Mouse (Mus musculus) layer of hippocampus, postnatal 36 days (tissue): ENCODE measurements around the gene Ino80b. TPM values are rescaled to one million over a fixed set of nuclear protein-coding genes. Genes with fewer than 3 reads are reported as not detected.
A peak's percentile ranks its signal among the peaks of the same experiment; 100 is the strongest.

Experiments used
- DNase-seq, 2 experiments: peaks; one replicate each; pipeline ENCODE4 v3.0.0; 2022
- total RNA-seq, 2 experiments: library from RNA; stranded (reverse); gene quantifications; 2 replicates each; pipeline ENCODE4 v1.2.3; 2021

Gene Ino80b
- total RNA-seq, 2 experiments from 2014 or later: 21.2 to 23.5 TPM

DNA sequence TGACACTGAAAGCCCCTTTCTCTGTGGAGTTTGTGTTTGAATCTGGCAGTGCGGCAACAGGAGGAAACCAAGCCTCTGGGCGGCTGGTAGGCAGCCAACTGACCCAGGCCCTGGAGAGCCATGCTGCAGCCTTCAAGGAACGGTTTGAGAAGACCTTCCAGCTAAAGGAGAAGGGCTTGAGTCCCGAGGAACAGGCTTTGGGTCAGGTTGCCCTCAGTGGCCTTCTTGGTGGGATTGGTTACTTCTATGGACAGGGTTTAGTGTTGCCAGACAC, 8.1 kb downstream of the Ino80b start:
- peak in 1 of 2 experiments; percentile 3 for DNase-seq

DNA sequence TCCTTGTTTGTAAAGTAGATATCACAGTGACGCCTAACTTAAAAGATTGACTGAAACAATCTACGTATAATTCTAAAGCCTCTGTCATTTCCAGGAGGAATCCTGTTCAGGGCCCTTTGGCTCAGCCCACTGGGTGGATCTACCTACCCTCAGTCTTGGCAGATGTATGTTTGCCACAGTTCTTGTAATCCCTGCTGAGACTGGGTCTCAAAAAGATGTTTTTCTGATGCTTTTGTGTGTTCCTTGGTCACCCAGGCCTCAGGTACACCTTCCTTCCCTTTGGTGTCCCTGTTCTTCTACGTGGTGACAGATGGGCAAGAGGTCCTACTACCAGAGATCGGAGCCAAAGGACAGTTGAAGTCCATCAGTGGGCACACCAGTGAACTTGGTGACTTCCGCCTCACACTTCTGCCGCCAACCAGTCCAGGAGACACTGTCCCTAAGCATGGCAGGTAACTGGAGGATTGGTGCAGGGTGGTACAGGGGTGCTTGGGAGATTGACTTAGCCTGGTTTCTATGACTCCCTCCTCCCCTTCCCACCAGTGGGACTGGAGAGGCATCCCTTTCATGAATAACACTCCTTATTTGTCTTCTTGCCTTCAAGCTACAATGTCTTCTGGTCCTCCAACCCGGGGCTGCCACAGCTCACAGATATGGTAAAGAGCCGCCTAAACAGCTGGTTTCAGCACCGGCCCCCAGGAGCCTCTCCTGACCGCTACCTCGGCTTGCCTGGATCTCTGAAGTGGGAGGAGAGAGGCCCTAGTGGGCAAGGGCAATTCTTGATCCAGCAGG, 8.7 kb downstream of the Ino80b start:
- DNase-seq: peak in 1 of 2 experiments; percentile 4

DNA sequence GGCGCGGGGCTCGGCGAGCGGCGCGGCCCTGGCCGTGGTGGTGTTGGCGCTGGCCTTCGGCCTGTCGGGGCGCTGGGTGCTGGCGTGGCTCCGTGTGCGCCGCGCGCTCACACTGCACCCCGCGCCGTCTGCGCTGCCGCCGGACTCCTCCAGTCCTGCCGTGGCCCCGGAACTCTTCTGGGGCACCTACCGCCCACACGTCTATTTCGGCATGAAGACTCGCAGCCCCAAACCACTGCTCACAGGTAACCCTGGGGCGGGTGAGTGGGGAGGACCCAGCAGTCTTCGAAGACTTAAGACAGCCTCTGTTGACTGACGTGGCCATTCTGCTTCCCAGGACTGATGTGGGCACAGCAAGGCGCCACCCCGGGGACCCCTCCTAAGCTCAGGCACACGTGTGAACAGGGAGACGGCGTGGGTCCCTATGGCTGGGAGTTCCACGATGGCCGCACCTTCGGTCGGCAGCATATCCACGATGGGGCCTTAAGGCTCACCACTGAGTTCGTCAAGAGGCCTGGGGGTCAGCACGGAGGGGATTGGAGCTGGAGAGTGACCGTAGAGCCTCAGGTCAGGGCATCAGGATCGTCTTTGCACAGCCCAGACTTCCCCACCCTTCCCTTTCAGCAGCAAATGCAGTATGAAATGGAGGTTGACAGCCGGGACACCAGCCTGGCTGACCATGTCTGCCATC, 9.4 kb downstream of the Ino80b start:
- DNase-seq: peak; percentile 19 to 20

DNA sequence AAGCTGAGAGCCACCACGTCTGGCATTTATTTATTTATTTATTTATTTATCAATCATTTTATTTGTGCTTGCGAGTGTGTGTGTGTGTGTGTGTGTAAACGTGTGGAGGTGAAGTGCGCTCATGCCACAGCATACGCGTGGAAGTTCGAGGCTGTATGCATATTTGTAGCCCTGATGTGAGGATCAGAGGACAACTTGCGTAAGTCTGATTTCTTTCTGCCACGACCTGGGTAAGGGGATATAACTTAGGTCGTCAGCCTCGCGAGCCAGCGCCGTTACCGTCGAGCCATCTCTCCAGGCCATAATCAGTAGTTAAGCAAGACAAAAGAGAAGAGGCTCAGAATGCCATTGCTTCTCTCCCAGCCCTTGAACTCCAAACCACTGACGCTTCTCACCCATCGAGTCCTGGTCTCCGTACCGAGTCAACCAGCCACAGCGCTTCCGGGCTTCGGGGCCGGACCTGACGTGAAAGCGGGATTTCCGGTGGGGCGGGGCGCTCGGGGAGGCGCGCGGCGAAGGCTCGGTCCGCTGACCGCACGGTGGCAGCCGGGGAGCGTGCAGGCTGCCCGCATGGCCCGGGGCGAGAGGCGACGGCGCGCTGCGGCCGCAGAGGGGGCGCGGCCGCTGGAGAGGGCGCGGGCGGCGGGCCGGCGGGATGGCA, 10.1 kb downstream of the Ino80b start, which contains the start of gene Mogs:
Gene Mogs, plus strand, starts transcription at position 486 of the 661 bp plus-strand sequence.
- peak; percentile 91 for DNase-seq

DNA sequence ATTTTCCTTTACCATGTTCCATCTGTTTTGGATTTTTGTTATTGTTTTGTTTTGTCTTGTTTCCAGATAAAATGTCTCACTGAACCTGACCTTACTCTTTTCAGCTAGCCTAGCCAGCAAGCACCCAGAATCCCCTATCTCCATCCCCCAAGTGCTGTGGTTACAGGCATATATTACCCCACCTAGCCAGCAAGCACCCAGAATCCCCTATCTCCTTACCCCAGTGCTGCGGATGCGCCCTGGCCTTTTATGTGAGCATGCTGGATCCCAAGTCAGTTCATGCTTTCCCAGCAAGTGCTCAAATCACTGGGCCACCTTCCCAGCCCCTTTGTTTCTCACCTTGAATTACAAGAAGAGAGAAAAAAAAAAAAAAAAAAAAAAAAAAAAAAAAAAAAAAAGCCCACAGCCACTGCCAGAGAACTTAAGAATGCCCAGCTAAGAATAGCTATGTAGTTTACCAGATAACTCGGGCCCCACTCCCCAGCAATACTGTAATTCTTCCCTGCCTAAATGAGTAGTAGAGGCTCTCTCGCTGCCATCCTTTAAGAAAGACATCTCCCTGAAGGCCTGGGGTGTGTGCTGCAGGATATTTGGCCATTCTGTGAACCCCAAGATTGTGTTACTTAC, 13.6 kb downstream of the Ino80b start:
- DNase-seq: no peak

DNA sequence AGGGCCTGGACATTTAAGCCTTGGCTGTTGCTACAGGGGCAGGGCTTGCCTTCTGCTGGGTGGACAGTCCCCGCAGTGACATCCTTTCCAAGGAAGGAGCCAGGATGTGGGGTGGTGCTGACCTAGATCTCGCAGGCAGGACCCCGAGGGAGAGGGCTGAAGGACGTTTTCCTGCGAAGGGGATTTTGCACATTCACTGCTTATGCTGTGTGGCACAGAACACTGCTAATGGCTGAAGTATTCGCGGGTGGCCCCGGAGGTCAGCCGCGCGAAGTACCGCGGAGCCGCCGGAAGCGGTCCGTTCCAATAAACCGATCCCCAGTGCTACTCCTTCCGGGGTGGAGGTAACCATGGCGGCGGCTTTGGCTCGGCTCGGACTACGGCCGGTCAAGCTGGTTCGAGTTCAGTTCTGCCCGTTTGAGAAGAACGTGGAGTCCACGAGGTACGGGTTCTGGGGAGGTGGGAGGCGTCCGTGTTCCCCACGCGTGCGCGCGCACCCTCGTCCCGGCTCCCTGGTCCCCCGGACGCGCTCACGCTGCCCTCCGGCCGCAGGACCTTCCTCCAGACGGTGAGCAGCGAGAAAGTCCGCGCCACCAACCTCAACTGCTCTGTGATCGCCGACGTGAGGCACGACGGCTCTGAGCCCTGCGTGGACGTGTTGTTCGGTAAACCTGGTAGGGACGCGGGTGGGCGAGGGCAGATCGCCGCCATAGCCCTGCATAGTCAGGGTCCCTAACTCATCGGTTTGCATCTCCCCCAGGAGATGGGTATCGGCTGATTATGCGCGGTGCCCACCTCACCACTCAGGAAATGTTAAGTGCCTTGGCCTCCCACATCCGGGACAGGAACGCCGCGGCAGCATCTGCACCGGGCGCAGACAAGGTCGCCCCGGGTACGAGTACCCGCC, 16.2 kb downstream of the Ino80b start, which contains the start of gene Mrpl53:
Gene Mrpl53, plus strand, starts transcription at position 279 of the 907 bp plus-strand sequence.
- peak; percentile 81 to 83 for DNase-seq

DNA sequence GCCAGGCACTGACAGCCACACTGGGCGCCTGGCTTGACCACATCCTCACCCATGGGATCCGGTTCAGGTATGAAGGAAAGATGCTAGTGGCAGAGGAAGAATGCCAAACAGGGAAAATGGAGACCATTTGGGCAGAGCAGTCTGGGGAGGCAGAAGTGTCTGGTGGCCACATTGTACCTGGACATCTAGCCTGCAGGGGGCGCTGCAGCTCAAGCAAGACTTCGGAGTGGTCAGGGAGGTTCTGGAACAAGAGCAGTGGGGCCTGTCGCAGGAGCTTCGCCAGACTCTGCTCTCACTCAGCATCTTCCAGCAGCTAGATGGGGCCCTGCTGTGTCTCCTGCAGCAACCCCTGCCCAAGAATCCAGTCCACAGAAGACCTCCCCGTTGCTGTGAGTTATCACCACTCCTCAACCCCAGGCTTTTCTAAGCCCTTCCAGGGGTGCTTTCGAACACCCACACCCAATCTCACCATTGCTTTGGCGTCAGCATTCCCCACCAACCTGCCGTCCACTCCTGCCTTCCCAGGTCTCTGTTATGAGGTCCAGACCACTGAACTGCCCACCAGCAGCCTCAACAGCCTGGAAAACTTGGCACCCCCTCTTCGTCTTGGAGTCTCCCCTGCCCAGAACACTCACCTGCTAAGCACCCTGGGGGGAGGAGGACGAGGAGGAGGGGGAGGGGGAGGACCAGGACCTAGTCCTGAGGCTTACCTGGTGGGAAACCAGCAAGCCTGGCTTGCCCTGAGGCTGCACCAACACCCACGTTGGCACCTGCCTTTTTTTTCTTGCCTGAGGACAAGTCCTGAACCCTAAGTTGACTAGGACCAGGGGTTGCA, 17.4 kb downstream of the Ino80b start:
- DNase-seq: peak; percentile 40 to 55

DNA sequence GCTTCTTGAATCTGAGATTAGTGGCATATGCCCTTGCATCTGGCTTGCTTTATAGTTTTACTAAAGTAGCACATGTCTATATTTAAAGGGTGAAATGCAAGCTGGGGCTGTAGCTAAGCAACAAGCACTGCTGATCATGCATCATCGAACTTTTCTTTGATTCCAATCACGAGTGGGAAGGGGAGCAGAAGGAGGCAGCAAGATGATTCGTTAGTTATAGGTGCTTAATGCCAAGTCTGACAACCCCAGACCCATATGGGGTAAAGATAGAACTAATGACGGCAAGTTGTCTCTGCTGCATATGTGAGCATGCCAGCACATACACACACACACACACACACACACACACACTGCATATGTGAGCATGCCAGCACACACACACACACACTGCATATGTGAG, 21.1 kb downstream of the Ino80b start:
- peak; percentile 30 to 33 for DNase-seq

DNA sequence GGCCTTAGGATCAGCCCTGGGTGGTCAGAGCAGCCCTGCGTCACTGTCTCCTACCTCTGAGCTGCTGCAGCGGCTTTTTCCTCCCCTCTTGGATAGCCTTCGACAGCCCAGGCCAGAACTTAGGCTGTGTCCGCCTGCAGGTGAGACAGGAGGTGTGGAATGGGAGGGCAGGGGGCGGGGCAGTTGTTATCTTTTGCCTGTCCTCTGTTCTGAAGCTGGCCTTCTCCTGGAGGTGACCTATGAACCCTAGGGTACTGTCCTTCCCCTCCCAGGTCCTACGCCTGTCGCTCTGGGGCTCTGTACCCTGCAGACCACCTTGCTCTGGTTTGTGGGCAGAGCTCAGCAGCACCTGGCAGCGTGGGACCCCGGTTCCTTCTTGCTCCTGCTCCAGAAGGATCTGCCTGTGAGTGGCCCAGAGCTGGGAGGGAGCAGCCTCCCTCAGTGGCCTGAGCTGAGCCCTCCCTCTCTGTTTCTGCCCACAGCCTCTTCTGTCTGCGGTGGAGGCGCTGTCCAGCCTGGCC, 22.0 kb downstream of the Ino80b start:
- peak in 1 of 2 experiments; percentile 18 for DNase-seq

DNA sequence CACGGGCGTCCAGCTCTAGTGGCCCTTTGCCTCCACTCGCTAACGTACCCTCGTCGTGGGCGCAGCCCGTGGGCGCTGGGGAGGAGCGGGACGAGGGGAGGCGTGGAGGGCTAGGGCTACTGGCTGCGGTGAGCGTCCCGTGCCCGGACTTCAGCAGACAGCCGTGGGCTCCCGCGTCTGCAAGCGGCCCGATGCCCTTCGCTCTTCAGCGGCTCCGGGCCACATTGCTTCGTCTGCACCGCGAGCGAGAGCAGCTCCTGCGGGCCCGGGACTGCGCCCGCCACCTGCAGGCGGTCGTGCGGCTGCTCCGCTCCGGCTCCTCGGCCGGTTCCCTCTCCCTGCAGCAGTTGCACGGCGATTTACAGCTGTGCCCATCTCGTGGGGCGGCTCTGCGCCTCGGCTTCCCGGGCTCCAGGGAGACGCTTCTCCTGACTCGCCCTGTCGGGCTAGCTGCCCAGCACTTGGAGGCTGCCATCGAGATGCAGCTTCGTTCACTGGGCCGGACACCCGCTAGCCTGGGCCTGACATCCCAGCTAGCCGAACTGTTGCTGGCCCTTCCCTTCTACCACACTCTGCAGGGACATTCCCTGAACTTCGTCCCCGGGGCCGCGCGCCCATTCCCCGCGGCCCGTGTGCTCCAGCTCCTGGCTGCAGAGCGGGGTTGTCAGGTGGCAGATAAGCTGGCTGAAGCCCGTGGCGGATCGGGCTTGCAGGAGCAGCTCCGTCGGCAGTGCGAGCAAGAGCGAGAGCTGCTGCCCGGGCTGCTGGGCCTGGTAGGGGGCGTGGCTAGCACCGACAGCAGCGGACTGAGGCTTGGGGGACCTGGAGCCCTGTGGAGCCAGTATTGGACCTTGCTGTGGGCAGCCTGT, 23.3 kb downstream of the Ino80b start:
- DNase-seq: peak; percentile 54 to 67

DNA sequence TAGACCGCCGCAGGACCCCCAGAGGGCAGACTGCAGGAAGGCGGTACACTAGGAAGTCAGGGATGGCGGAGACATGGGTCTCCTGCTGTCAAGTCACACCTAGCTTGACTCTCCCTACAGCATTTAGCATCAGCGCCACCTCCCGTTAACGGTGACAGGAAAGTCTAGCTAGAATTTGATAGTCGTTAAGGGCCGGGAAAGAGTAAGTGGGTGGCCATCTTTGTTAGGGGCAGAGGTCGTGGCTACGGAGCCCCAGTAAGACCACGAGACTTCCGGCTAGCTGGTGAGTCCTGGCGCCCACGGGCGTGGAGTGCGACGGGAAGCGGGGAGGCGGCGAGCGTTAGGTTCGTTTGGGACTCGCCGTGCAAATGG, 23.9 kb downstream of the Ino80b start, which contains the start of the genes Ccdc142 and Gm42688:
Gene Ccdc142, plus strand, starts transcription at position 286 of the 372 bp plus-strand sequence.
Gene Gm42688, plus strand, starts transcription at position 302 of the 372 bp plus-strand sequence.
- peak; percentile 84 to 86 for DNase-seq

DNA sequence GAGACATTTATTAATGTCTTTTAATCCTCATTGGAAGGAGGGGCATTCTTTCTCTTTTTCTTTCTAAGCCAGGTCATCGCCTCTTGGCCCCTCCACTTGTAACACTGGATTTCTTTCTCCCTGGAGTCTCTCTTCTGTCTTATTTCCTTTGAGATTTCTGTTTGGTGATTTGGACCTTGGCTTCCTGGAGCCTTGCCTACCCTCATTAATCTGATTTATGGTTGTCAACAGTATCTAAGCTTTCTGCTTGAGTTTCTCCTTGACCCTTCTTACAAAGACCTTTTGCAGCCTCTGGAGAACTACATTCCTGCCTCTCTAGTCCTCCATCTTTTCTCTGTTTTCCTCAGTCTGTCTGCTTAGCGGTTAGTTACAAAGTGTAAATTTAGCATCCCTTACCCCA, 26.8 kb downstream of the Ino80b start:
- no peak for DNase-seq

DNA sequence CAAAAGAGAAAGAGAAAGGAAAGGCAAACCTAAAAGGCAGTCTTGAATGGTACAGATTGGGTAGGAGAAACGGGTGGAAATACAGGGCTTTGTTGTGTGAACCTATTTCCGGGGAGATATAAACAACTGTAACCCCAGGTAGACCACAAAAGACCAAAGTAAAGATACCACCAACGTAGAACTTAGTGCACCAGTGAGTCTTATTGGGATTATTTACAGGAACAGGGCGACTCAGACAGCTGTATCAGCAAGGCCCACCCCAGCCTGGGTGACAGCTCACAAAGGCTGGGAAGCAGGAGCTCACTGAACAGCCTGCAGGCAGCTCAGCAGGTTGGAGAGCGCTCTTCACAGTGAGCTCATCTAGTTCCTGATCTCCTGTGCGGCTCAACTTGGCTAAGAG, 29.3 kb downstream of the Ino80b start:
- no peak for DNase-seq

DNA sequence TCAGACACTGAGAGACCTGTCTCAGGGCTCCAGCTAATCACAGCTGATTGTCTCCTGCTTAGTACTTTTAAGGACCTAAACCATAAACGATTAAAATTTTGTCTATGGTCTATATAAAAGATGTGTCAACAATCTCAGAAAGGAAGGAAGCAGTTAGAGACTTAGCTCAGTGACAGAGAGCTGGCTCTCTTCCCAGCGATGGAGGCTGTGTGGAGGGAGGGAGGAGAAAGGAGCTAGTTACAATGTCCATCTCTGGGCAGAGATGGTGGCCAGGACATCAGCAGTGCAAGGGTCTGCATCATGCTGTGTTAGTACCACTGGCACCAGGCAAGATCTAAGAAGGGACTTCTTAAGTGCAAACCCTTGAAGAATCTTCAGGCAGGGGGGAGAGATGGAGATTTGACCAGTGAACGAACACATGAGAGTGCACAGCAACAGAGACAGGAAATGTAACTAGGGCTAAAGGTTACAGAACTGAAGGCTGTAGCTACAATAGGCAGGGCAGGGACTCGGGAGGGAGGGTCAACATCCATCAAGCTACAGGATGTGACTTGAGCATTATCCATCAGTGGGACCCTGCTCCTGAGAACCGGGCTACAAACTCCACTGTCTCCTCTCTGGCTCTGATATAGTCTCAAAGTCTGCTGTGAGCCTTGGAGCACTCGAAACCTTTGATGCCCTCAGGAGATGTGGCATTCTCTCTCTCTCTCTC, 32.7 kb downstream of the Ino80b start:
- no peak for DNase-seq

DNA sequence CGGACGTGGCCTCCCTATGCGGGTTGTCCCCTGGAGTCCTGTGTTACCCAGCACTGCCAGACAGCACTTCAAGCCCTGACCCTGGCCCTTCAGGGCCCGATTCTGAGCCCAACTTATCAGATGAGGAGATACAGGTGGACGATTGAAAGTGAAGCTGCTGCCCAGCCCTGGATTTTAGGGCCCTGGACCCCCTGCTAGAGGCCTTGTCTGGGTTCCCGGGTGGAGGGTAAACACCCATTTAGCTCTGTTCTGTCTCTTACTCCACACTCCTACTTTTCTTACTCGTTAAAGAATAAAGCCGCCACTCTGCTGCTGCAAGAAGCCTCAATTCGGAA, 37.3 kb downstream of the Ino80b start:
- no peak for DNase-seq

DNA sequence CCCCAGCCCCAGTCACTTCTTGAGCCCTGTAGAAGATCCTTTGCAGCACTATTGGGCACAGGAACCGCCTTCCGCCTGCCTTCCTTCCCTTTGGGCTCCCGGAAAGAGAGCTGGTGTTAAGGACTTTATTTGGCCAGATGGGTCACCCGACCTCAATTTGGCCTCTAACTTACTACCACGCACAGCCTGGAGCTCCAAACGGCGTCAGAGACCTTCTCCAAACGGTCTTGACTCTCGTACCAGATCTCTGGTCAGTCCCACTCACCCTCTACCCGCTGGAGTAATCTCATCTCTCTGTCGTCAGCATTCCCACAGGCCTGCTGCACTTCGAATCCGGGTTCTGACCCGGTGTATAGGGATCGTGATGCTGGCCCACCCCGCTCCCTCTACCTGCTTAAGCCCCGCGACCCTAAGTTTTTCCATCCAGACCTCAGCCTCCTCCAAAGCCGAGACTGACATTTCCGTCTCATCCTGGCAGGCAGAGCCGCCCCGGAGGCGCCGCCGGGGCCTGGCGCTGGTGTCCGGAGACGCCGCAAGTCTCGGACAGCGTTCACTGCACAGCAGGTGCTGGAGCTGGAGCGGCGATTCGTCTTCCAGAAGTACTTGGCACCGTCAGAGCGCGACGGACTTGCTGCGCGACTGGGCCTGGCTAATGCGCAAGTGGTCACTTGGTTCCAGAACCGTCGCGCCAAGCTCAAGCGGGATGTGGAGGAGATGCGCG, 37.9 kb downstream of the Ino80b start:
- no peak for DNase-seq

DNA sequence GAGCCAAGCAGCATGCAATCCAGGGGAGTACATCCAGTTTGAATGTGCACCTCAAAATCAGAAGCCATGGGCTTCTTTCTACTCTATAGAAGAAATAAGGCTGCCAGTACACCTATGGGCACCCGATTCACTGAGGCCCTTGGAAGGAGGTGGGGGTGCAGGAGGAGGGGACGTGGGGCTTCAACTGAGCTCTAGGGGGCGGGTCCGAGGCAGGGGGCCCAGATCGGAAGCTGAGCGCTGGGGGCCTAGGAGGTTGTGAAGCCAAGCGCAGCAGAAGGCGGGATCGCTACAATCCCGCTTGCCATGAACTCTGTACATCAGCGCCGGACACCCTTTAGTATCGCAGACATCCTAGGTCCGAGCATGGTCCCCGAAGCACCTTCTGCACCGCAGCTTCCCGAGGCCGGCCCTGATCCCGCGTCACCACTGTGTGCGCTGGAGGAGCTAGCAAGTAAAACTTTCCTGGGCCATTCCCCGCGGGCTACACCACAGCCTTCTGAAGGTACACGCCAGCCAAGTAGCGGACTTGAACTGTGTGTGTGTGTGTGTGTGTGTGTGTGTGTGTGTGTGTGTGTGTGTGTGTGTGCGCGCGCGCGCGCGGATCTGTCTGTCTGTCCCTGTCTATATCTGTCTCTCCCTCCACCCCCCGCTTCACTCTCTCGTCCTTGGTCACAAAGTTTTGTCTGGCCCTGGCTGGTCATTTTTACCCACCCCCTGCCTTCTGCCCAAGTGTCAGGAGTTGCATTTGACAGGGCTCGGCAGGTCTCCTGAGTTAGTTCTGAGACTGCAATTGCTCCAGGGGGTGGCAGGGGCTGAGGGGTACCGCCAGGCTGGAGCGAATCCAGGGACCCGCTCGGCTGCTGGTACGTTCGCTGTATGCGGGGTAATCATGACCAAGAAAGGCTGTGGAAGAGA, 38.9 kb downstream of the Ino80b start, which contains the start of gene Lbx2:
Gene Lbx2, plus strand, starts transcription at position 247 of the 915 bp plus-strand sequence.
- no peak for DNase-seq
